Mouse (Mus musculus) spleen, embryonic (tissue): ENCODE data around the gene Nxpe3.

Experiments
- CTCF ChIA-PET: fragments of 350-600 bp; sonication (Branson Sonifier 250); formaldehyde crosslinking; loops from one replicate; lab custom pipeline; 2022; lab: Charles Lee

Gene Nxpe3

GRCm38 (mm10) chr16:55891346-55891745 lies 3.7 kb downstream of the Nxpe3 start:
- CTCF ChIA-PET = no interaction called here

GRCm38 (mm10) chr16:55890346-55891136 lies 4.5 kb downstream of the Nxpe3 start:
- CTCF ChIA-PET = interaction anchor here (1.1 kb wide), 1 partner anchor 15 kb away, joined by 3 read pairs; no protein-coding TSS in a partner anchor

- CTCF ChIA-PET = interaction anchor here (0.7 to 1.7 kb wide), 4 partner anchors 14 to 241 kb away, joined by 3 to 4 read pairs (median 3); no protein-coding TSS in a partner anchor
Measured at GRCm38 (mm10) chr16:55889451-55889850, 5.6 kb downstream of the Nxpe3 start.

GRCm38 (mm10) chr16:55888584-55888960 lies 6.5 kb downstream of the Nxpe3 start:
- CTCF ChIA-PET = interaction anchor here (0.6 to 1.7 kb wide), 4 partner anchors 19 to 242 kb away, joined by 3 to 4 read pairs (median 3); no protein-coding TSS in a partner anchor

GRCm38 (mm10) chr16:55887814-55888583 lies 7.1 kb downstream of the Nxpe3 start:
- CTCF ChIA-PET = interaction anchor here (0.6 to 1.7 kb wide), 3 partner anchors 29 to 243 kb away, joined by 3 to 4 read pairs (median 3); no protein-coding TSS in a partner anchor

- CTCF ChIA-PET = no interaction called here
Measured at GRCm38 (mm10) chr16:55884246-55884645, 10.8 kb downstream of the Nxpe3 start.

- CTCF ChIA-PET = interaction anchor here (1.2 kb wide), 1 partner anchor 14 kb away, joined by 3 read pairs; no protein-coding TSS in a partner anchor
Measured at GRCm38 (mm10) chr16:55876025-55876424, 19.1 kb downstream of the Nxpe3 start.

- CTCF ChIA-PET = interaction anchor here (0.7 kb wide), 2 partner anchors 349 to 1466 kb away, joined by 4 to 5 read pairs; no protein-coding TSS in a partner anchor
Measured at GRCm38 (mm10) chr16:55863832-55864231, 31.3 kb downstream of the Nxpe3 start.

- CTCF ChIA-PET = interaction anchor here (0.7 kb wide), 1 partner anchor 349 kb away, joined by 4 read pairs; no protein-coding TSS in a partner anchor
Measured at GRCm38 (mm10) chr16:55863149-55863815, 31.8 kb downstream of the Nxpe3 start.

- CTCF ChIA-PET = no interaction called here
Measured at GRCm38 (mm10) chr16:55861104-55861503, 34.0 kb downstream of the Nxpe3 start.

GRCm38 (mm10) chr16:55859421-55859820 lies 35.7 kb downstream of the Nxpe3 start:
- CTCF ChIA-PET = interaction anchor here (0.6 kb wide), 1 partner anchor 724 kb away, joined by 19 read pairs; no protein-coding TSS in a partner anchor

- CTCF ChIA-PET = interaction anchor here (0.7 kb wide), 1 partner anchor 1632 kb away, joined by 3 read pairs; no protein-coding TSS in a partner anchor
Measured at GRCm38 (mm10) chr16:55858465-55858864, 36.6 kb downstream of the Nxpe3 start.

GRCm38 (mm10) chr16:55852943-55853727 lies 42.0 kb downstream of the Nxpe3 start:
- CTCF ChIA-PET = interaction anchor here (0.7 kb wide), 1 partner anchor 1748 kb away, joined by 10 read pairs; no protein-coding TSS in a partner anchor

- CTCF ChIA-PET = no interaction called here
Measured at GRCm38 (mm10) chr16:55852515-55852914, 42.6 kb downstream of the Nxpe3 start.

GRCm38 (mm10) chr16:55850485-55850884 lies 44.6 kb downstream of the Nxpe3 start:
- CTCF ChIA-PET = interaction anchor here (0.6 kb wide), 1 partner anchor 70 kb away, joined by 3 read pairs; no protein-coding TSS in a partner anchor

- CTCF ChIA-PET = no interaction called here
Measured at GRCm38 (mm10) chr16:55847679-55848078, 47.4 kb downstream of the Nxpe3 start.

GRCm38 (mm10) chr16:55844847-55845246 lies 50.2 kb downstream of the Nxpe3 start:
- CTCF ChIA-PET = no interaction called here

- CTCF ChIA-PET = no interaction called here
Measured at GRCm38 (mm10) chr16:55843919-55844318, 51.2 kb downstream of the Nxpe3 start.

GRCm38 (mm10) chr16:55843134-55843533 lies 52.0 kb downstream of the Nxpe3 start:
- CTCF ChIA-PET = interaction anchor here (0.6 kb wide), 1 partner anchor 19 kb away, joined by 7 read pairs; no protein-coding TSS in a partner anchor

- CTCF ChIA-PET = no interaction called here
Measured at GRCm38 (mm10) chr16:55841506-55841905, 53.6 kb downstream of the Nxpe3 start.
